Mouse (Mus musculus): ENCODE results near the gene Tex10.

Tex10 gene

DNA sequence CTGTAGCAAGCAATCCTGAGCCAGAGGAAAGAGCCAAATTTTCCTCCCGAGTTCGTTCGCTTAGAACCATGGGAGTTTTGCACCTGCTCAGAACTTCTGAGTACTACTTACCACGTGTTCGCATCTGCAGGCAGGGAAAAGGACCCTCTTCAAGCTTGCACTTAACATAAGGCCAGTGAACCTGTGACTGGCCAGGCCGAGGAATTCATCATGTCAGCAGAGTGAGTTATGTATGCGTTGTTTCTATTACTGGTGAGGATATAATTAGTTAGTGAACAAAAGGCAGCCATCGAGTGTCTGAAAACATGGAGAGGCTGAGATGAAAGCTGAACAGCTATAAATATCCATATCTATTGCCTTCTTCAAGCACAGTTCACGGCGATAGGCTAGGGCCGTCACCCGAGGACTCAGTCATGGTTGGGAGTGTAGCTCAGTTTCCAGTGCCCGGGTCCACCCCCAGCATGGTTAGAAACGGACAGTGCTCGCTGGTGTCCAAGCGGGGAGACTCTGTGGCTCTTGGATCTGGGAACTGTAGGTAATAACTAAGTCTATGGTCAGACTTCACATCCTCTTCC, 70.1 kb downstream of the Tex10 start:
- no peak for DNase-seq

DNA sequence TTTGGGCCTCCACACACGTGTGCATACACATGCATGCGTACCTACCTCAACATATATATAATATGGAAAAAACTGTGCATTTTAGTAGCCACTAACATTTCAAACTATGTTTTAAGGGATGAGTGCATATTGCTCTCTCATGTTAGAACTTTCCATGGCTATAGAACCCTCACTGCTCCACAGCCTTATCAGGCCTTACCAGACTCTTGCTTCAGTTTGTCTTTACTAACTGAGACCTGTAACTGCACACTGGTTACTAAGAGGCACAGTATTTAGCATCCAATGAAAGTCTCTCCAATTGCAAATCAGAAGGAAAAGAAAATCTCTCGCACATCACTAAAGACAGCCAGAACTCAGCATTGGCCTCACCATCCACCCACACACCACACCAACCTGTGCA, 76.3 kb downstream of the Tex10 start:
- no peak for DNase-seq

DNA sequence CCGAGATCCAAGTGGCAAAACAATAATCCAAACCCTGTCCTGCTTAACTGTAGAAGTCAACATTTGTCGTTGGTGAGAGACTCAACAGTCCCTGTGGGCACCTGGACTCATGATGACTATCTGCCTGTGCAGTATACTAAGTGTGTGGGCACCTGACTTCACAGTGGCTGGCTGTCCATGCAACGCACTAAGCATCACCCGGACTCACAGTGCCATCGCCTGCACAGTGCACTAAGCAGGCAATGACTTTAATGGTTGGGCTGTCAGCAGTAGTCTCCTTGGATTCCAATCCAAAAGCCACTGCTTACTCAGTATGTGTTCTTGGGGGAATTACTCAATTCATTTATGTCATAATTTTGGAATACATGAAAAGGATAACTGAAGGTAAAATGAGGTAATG, 90.8 kb downstream of the Tex10 start:
- no peak for DNase-seq

DNA sequence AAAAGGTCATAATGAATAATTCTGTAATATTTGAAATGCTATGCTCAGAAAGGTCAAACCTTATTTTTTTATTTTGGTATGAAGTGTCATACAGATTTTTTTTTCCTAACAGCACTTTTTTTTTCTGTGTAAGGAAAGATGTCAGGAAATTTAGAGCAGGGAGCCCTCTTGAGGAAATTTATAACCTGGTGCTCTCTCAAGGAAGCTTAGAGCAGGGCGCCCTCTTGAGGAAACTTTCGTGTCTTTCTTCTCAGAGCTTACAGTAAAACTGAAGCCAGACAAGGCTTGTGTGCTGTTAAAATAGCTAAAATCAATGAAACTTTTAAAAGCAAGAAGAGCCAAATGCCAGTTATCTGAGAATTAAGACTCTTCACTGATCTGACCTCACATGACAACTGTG, 92.3 kb downstream of the Tex10 start:
- DNase-seq: peak; percentile 28 to 73
